Mouse (Mus musculus) granulocyte monocyte progenitor cell, adult 5-6 weeks (primary cell): Measurements from ENCODE around the gene Atg9a. TPM values are rescaled to one million over a fixed set of nuclear protein-coding genes. Genes with fewer than 3 reads are reported as not detected.
"Not testable (repeated sequence)": the region's sequence is repeated elsewhere in the genome, so short reads cannot be mapped to it uniquely, and the experiment has no call there.

ENCODE experiments used
- ATAC-seq: replicated peaks from 2 replicates; pipeline ENCODE4 v1.8.0; 2016; ENCODE audit warnings: mild to moderate bottlenecking, moderate TSS enrichment, inconsistent platforms; ENCODE audit not compliant: poor library complexity, severe bottlenecking
- total RNA-seq, 2 experiments: library from RNA; stranded (forward) in 1 of 2; stranded (reverse) in 1 of 2; fragments of 200-712, 200-1000 nt in 1 of 2; fragments of >200 nt in 1 of 2; fragmentation: Nextera tagmentation in 1 of 2; gene quantifications; 2 replicates each; pipeline ENCODE4 v1.2.3; 2014 to 2017

Atg9a gene
- 21.5 and 25.7 TPM in 2 replicates for total RNA-seq (2014; fragmentation: Nextera tagmentation)
- 5.1 and 13.4 TPM in 2 replicates for total RNA-seq (2017)

DNA sequence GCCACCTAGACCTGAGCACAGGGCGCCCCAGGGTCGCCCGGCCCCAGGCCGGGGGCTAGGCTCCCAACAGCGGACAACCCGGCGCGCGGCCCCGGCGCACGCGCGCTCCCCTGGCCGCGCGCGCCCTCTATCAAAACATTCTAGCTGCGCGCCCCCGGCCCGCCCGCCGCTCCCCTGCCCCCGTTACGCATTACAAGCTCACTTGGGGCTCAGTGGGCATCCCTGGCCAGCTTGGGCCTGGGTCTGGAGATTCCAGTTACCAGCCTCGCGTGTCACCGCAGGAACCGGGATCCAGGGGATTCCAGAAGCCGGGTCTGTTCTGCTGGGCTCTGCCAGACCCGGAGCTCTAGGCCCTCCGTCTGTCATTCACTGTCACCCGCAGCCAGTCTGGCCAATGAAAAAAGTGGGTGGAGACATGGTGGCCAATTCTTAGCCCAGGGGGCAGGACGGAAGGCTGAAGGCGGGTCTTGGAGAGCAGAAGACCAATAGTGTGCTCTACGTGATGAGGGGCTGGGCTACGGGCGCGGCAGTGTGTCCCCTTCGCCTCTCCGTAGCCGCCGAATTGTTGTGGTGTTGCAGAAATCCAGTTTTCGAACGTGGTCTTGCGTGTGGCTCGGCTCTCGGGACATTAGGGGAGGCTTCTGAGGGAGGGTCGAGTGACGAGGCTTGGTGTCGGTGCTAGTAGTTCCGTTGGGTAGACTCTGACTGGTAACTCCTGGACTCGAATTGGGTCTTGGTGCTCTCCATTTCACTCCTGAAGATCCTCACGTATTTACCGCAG is at the start of gene Atg9a, which contains the start of gene Ankzf1:
Gene Atg9a, minus strand, starts transcription at position 575 of the 781 bp plus-strand sequence.
Gene Ankzf1, plus strand, starts transcription at position 530 of the 781 bp plus-strand sequence.
- peak; percentile 82 for ATAC-seq

DNA sequence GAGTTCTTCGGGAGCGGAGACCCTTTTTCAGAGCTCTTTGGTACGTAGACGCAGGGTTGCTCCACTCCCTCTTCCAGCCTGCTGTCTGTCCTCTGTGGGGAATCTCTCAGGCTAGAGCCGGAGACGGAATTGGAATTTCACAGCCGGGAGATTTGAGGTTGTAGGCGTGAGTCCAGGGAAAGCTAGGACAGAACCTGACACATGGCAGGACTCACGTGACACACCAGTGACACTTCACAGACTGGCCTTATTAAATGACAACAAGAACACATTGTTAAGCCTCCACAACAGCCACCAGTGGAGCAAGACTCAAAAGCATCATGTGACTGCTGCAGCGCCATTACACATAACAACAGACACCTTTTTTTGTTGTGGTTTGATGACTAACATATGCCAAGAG is 47.6 kb upstream of the Atg9a start:
- no peak for ATAC-seq

DNA sequence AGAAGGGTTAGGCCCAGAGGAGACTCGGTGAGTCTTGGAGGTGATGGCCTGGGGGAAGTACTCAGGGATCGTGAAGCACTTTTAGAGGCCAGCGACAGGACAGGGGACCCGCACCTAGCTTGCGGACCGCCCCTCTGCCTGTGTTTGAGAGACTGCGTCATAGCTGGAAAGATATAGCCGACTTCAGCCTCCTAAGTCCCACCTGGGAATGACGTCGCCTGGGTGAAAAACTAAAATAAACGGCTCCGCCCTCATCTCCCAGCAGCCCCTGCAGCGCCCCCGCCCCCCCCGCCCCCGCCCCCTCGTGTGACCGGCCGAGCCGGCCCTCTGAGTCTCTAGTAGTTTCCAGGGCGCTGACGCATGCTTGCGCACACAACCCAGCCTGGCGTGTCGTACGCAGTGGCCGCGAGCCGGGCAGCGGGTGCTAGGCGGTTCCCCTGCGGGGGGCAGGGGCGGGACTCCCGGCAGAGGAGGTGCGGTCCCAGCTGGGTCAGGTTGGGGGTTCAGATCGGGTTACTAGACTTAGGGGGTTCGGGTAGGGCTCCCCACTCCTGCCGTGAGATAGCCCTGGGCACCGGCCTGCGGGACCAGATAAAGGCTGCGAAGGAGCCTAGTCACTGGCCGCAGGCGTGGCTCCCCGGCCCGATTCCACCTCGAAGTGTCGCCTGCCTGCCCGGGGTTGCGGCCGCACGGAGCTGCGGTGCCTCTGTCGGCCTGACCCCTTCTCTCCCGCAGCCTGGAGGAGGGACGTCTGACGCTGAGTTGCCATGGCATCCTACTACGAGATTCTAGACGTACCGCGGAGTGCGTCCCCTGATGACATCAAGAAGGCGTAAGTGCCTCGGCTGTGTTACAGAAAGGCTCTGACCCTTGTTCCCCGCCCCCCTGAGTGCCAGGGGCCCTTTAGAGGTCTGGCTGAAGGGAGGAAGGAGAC is 44.4 kb upstream of the Atg9a start, which contains the start of gene Dnajb2:
Gene Dnajb2, plus strand, starts transcription at position 290 of the 934 bp plus-strand sequence.
- peak; percentile 74 for ATAC-seq

DNA sequence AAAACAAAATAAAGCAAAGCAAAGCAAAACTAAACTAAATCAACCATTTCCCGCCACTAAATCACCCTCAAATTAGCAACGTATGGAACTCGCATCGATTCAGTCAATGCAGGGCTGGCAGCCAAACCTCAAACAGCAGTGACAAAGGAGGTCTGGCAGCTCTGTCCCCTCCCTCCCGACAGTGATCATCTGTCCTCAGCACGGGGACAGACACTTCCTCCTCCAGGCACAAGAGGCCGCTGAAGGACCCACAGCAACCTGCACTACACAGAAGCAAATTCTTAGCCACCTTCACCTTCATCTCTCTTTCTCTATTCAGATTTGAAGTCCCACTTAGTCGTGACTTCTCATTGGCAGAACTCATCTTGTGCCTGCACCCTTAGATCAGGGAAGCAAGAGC is 42.6 kb upstream of the Atg9a start:
- peak; percentile 69 for ATAC-seq

DNA sequence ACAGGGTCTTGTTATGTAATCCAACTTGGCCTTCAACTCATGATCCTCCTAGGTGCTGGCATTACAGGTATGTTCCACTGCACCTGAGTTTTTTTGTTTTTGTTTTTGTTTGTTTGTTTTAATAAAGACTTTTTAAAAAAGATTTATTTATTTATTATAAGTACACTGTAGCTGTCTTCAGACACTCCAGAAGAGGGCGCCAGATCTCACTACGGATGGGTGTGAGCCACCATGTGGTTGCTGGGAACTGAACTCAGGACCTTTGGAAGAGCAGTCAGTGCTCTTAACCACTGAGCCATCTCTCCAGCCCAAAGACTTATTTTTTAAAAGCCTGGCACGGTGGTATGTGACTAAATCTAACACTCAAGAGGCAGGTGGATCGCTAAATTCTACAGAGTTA is 40.5 kb upstream of the Atg9a start:
- not testable (repeated sequence) for ATAC-seq

DNA sequence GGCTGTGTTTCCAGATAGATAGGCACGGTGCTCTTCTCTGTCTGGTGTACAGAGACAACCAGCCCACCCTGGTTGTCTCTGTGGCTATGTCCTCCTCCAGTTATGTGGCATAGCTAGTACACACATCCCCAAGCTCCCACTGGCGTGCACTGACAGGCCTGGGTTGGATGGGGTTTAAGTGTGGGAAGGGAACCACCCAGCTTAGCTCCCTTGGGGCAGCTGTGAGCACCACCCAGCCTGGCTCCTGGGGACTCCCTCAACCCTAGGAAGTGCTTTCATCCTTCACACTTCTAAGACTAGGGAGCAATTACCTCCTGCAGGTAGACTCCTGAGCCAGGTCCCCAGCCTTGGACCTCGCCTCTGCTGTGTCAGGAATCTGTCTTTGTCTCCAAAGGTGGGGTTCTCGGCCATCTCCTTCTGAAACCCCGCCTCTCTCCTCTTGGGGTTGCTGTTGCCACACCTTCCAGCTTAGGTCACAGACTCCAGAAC is 39.7 kb upstream of the Atg9a start, which contains the start of gene A630095N17Rik:
Gene A630095N17Rik, minus strand, starts transcription at position 439 of the 489 bp plus-strand sequence.
- no peak for ATAC-seq

DNA sequence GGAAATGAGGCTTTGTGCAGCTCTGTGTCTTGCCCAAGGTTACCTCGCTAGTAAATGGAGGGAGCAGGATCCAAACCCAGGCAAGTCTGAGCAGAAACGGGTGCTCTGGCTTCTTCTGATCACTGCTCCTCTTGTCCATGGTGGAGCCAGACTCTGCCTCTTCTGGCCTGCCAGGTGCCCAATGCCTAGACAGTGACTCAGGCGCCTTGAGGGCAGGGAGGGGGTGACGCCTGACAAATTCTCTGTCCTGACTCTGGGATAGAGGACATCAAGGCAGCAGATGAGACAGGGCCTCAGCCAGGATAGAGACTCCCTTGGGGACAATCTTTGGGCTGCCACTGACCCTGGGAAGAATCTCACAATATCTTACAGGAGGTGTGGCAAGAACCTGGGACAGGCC is 39.2 kb upstream of the Atg9a start:
- ATAC-seq, result no peak

DNA sequence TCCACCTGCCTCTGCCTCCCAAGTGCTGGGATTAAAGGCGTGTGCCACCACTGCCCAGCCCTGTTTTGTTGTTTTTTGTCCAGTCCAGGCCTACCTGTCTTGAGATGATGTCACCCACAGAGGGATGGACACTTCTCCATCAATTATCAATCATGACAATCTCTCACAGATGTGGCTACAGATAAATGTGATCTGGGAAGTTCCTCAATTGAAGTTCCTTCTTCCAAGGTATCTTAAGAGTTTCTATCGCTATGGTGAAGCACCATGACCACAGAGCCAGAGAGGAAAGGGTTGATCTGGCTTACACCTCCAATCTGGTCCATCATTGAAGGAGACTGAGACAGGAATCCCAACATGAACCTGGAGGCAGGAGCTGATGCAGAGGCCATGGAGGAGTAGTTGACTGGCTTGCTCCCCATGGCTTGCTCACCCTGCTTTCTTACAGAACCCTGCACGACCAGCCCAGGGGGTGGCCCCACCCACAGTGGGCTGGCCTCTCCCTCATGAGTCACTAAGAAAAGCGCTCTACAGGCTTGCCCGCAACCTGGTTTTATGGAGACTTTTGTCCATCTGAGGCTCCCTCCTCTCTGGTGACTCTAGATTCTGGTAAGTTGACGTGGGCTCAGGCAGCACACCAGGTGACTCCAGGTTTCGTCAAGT is 38.5 kb upstream of the Atg9a start:
- ATAC-seq, result peak; percentile 60

DNA sequence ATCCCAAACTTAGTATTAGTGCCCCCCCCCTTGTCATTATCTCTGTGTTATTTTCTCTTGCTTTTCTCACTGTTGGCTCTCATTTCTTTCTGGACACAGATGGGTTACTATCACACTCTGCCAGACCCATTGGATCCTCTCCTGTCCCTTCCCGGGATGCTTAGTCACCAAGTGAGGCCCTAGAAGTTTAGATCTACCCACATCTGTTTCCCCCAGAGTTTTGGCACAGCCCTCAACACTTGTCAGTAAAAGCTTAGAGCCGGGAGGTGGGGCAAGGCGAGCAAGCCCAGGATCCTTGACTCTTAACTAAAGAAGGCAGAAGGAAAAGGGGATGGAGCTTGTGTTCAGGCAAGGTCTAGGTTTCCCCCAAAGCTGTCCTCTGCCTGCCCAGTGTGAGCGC is 37.2 kb upstream of the Atg9a start:
- no peak for ATAC-seq

DNA sequence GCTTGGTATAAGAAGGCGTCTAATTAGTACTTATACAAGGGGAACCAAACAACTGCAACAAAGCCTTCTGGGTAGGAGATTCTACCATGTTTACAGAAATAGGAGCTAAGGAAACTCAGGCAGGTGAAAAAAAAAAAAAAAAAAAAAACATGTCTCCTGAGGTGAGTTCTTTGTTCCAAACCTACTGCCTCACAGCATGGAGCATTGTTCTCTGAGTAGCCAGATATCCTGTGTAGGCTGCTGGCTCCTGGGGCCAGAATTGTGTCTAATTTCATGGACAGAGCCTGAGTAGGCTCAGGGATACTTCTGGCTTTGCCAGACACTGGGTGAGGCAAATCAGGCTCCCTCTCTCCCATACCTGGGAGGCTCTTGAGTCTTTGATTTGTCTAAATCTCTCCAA is 35.7 kb upstream of the Atg9a start:
- no peak for ATAC-seq

DNA sequence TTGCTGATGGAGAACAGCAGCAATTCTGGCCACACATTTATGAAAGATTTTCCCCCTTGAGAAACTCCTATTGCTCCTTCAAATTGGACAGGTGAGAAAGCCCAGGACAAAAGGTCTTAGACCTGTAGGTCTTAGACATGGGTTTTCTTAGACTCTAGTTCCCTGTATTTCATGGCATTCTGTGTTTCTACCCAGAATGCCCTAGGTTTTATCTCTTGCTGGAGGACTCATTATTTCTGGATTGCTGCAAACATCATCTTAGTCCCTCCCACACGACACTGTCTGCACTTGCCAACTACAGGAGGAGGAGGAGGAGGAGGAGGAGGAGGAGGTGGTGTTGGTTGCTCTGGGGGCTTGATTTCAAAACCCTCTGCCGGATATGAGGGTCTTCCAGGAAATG is 34.1 kb upstream of the Atg9a start:
- ATAC-seq, result no peak

DNA sequence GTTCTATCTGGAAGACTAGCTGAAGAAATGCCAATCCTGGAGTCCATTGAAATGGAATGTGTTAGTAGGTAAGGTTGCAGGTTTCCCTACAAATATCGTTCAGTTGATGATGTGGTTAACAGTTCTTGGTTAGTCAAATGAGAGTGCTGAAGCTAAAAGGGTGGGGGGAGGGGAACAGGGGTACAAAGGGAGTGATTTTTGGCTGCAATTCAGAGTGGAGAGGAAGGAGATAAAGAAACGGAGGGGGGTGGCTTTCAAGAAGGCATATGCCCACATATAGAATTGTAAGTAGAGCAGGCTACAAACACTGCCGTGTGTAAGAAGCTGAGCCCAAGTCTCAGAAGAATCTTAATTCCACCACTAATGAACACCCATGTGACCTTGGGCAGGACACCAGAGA is 33.5 kb upstream of the Atg9a start:
- ATAC-seq, result no peak

DNA sequence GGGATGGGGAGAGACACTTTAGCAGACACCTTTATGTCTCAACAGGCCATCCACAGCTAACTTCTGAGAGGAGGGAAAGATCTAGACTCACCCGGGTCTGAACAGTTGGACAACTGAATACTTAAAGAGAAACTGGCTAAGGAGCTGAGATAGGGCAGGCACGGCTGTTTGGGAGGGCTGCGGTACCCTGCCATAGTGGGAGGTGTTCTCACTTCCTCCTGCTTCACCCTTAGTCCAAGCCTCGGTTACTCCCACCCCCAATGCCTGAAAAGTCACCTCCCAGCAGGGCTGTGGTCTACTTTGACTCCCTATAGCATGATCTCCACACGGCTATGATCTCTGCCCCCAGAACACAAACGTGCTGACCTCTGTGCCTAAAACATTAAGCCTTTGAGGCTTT is 31.5 kb upstream of the Atg9a start:
- ATAC-seq, result peak; percentile 72

DNA sequence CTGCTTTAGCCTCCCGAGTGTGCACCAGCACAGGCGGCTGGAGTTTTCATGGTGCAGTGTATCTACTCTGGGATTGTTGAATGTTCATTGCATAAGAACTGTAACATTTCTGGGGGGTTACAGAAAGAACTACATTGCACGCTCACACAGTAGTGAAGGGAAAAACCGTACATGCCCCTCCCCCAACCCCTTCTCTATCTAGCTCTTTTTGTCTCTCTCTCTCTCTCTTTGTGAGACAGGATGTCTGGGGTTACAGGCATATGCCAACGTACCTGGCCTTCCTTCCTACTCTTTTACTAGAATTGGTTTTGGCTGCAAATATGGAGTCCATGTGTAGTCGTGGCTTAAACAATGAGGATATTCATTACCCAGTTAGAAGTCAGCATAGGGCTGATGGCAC is 30.9 kb upstream of the Atg9a start:
- no peak for ATAC-seq

DNA sequence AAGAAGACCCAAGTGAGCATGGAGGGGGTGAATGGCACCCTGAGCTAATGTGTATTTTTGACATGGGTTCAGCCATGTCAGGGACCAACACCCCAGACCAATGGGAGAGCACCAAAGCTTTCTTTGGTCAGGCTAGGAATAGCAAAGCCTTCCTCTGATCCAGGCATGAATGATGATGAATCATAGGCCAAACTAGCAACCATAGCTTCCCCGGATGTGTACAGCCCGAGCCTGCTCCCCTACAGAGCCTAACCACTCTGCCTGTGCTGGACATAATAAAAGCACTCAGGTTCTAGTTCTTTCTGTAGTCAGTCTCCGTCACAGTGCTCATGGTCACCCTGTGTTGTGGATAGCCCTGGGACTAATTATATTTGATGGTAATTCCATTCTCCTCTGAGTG is 29.5 kb upstream of the Atg9a start:
- no peak for ATAC-seq

DNA sequence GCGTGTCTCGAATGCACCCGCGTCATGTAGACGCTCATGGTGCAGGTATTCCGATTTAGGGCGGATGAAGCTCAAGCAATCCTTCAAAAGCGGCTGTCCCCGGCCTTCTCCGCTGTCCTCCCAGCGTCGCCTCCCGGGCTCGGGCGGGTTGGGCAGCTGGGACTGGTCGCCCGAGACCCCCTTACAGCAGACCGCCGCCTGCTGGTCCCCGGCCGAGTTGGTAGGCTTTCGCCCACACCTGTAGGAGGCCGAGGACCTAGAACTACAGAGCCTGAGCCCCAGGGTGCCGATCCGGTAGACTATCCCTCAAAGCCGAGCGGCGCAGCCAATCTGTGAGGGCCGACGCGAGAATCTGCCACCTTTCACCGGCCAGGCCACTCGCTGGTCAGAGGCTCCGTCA is 27.5 kb upstream of the Atg9a start, which contains the start of gene Tuba4a:
Gene Tuba4a, minus strand, starts transcription at position 335 of the 400 bp plus-strand sequence.
- no peak for ATAC-seq

DNA sequence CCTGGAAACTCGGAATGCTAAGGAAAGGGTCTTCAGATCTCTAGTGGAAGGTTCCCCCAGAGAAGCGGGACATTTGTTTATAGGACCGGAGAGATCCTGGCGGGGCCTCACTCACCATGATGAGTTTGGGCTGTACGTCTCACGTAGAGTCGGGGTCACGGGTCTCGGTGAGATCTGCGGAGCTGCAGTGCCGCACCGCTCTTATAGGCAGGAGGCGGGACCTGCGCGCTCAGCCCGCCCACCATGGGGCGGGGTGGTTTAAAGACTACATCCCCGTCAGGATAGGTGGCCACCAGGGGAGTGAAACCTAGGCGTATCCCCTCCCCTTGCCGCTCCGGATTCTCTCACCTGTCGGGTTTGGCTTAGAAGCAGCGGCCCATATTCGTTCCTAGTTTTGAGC is 27.1 kb upstream of the Atg9a start:
- ATAC-seq, result peak; percentile 60

DNA sequence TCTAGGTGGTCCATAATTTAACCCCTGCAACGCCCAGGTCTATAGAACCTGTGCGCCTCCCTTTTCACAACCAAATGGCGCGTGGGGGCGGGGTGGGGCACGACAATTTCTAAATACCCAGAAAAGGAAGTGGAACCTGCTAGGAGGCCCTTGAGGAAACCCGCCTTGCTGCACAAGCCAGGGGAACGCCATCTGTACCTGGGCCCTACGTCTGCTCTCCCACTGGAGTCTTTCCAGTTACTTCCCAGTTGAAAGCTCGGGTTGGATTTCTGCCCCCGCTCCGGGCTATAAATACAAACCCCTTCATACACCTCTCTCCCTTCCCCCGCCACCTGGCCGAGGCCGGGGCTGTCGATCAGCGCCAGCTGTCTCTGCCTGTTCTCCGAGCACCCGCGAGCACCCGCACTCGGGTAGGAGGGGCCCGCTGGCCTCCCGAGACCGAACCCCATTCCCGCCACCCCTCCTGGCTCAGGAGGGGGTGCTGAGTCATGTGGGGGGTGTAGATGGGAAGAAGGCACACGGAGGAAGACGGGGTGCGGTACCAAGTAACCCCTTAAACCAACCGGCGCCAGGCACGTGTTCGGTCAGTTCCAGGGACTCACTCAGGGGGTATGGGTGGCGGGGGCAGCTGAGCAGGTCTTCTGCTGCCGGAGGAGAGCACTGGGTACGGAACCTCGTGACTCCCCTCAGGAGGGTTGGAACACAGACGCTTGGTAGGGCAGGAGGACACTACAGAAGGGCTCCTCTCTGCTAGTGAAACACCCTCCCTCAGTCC is 26.4 kb upstream of the Atg9a start:
- peak; percentile 36 for ATAC-seq

DNA sequence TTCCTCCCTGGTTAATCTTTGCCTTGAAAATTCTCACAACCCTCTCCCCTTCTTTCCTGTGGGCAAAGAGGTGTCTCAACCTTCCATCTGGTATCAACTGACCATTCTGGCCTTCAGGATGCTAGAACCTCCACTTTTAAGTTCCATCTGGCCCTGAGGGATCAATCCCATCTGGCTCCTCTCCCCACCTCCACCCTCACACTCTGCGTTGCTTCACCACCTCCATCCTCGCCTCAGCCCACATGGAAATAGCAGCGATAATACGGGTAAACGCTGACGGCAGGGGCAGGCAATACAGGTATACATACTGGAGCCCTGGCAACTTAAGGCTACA is 25.9 kb upstream of the Atg9a start:
- no peak for ATAC-seq
